Mouse (Mus musculus) C2C12 (cell line): ENCODE measurements at regions not wholly inside any gene's neighbourhood (a gene's known extent, or its start where the extent isn't known, plus 50 kb on each side); places are given as distances from the start of the nearest gene placed in this dataset.

Experiments used
- CTCF ChIP-seq: IDR thresholded peaks from one replicate; pipeline ENCODE4 v1.5.1; 2011; ENCODE audit not compliant: control insufficient read depth, insufficient read depth, insufficient read length
- MAX ChIP-seq: IDR thresholded peaks from one replicate; pipeline ENCODE4 v1.6.1; 2011; ENCODE audit warnings: mild to moderate bottlenecking, control low read depth
- MYOD1 ChIP-seq: IDR thresholded peaks from one replicate; pipeline ENCODE4 v1.6.1; 2011; ENCODE audit warnings: low read depth; ENCODE audit not compliant: control insufficient read depth, insufficient read length

- no peak for TF ChIP-seq CTCF
- TF ChIP-seq MAX = no peak
- TF ChIP-seq MYOD1 = no peak
These were observed 498.2 kb upstream of the Castor2 start for GRCm38 (mm10) chr5:133601241-133601739.
